Mouse (Mus musculus): Measurements from ENCODE around the gene Dmp1. TPM values are rescaled to one million over a fixed set of nuclear protein-coding genes. Genes with fewer than 3 reads are reported as not detected.

The Dmp1 gene
- under 1 TPM; 0.20 to 0.31 TPM for total RNA-seq (2023)

DNA sequence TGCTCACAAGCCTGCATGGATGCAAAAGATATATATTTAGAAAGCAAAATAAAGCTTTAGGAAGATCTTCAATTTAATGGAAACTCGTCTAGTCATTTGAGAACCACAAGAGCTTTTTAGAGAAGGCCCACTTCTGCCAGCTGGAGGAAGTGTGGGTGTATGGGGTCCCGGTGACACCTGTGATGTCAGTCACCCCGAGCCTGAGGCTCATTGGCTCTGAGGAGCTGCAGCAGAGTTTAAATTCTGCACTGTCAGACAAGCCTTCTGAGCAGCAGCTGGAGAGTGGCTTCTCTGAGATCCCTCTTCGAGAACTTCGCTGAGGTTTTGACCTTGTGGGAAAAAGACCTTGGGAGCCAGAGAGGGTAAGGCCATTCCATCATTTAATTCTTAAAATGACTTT lies at the start of gene Dmp1:
Dmp1 (plus strand) TSS at position 263 of the 400 bp plus-strand sequence.

DNA sequence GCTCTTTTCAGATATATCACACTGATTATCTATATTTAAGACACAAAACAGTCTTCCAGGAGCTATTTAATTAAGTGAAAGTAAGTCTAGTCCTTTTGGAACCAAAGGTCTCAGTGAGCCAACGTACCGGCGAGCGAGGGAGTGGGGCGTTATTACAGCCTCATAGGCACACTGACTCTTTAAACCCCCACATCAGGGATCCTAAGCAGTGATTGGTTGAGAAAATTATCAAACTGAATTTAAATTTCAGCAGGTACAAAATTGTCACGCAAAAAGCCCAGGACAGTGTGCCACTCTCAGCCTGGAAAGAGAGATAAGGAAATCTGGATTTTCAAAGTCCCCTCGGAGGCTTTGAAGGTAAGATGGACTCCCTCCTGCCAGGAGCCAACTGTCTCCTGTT lies 32.0 kb upstream of the Dmp1 start, which contains the start of gene Dspp:
Dspp (plus strand) TSS at position 301 of the 400 bp plus-strand sequence.

Other genes starting within 250 kb of the Dmp1 start
- not detected for gene Hsd17b13, start 225.2 kb upstream of the Dmp1 start, total RNA-seq (2023)
- gene Hsd17b11, start 180.7 kb upstream of the Dmp1 start, total RNA-seq (2023), result 100 to 1,000 TPM; 138 to 146 TPM
- 10 to 100 TPM; 19.0 to 22.2 TPM for gene Nudt9, start 156.3 kb upstream of the Dmp1 start, total RNA-seq (2023)
- gene Gm17660, start 125.0 kb upstream of the Dmp1 start, total RNA-seq (2023), result not detected
- gene Sparcl1, start 88.9 kb upstream of the Dmp1 start, total RNA-seq (2023), result not detected
- gene Dspp, start 31.9 kb upstream of the Dmp1 start, total RNA-seq (2023), result not detected
- gene Ibsp, start 96.6 kb downstream of the Dmp1 start, total RNA-seq (2023), result 1 to 10 TPM; 3.2 to 5.7 TPM
- not detected for gene Mepe, start 122.7 kb downstream of the Dmp1 start, total RNA-seq (2023)
- gene Spp1, start 232.5 kb downstream of the Dmp1 start, total RNA-seq (2023), result 10 to 100 TPM in 1 of 2 experiments, 1 to 10 TPM in 1; 7.7 to 11.9 TPM

Data from neutrophil, adult 83 days (primary cell).